Mouse (Mus musculus) ovary, postnatal 14 days (tissue): ENCODE measurements around the gene Qars.

Experiments used
- DNase-seq: peaks from one replicate; pipeline ENCODE4 v3.0.0; 2022; ENCODE audit warnings: low spot score

Gene Qars

DNA sequence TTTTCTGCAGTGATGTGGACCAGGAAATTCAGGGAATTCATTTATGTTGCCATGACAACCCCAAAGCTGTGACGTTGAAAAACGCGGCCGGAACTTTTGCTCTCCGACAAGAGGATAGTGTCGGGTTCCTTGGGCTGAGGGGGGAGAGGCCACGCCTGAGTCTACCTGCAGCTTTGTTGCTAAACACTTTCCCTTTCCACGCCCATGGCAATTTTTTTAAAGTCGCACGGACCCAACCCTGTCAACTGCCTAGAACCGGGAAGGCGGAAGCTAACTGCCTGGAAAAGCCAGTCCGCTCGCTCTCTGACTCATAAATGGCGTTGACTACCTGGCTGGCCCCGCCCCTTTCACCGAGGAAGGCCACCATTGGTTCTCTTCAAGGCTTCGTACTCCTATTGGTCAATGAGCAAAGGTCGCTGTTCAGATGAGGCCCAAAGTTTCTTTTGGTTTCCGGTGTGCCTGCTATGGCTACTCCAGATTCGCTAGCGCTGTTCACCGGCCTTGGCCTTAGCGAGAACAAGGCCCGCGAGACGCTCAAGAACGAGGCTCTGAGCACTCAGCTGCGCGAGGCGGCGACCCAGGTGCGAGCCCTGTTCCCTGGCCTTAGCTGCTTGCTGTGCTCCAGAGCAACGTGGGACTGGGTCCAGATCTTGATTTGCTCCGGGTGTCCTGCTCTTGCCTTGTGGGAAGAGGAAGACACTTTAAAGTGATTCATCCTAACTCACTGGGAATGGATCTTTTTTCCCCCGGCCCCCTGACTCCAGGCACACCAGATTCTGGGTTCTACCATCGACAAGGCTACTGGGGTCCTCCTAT lies at the start of gene Qars:
Gene Qars, plus strand, starts transcription at position 88 of the 816 bp plus-strand sequence.
- peak; percentile 89 for DNase-seq

DNA sequence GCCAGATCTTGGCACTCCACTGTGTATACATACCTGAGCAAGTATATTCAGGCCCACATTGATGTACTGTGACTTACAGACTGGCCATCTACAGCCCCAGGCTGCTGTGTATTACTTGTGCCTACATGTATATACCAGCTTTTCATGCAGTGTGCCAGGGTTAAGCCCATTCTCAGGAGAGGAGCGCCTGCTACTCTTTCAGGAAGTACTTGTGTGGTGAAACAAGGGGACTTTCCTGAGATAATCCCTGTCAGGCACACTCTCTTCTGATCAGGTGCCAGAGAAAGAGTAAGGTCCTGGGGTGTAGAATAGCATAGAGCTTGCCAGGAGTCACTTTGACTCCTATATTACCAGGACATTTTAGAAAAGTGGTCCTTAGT lies 47.6 kb upstream of the Qars start:
- DNase-seq, result no peak

DNA sequence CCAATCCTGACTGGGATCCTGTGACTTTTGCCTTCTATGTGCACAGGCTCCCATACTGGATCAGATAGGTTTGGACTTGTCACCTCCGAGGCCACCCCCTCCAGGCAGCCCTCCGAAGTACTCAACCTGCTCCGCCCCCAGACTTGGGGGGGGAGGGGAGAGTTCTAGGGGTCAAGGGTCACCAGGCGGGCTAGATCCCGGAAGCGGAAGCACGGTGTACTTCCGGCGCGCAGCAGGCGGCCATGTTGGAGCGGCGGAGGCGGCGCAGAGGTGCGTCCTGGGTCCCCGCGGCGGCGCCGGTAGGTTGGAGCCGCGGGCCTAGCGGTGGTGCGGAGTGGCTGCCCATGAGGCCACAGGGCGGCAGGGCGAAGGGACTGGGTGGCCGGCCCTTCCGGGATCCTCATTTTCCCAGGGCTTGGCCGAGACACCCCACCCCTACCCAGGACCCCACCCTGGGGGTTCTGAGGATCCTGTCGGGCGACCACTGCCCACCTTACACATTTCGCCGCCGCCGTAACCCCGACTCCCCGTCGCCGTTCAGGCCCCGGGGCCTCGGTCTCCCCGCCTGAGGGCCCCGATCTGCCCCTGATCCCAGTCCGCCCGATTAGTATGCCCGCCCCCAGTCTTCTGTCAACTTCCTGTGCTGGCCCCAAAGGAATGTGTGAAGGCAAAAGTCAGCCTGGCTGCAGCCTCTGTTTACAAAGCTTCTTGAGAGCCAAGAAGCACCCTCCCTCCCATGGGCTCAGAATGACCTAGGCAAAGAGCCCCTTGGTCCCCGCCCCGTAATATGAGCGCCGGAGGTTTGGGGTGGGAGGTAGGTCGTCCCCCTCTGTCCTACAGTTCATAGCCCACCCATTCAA lies 47.0 kb upstream of the Qars start, which contains the start of gene Ccdc71:
Gene Ccdc71, plus strand, starts transcription at position 209 of the 860 bp plus-strand sequence.
- DNase-seq, result peak; percentile 84

DNA sequence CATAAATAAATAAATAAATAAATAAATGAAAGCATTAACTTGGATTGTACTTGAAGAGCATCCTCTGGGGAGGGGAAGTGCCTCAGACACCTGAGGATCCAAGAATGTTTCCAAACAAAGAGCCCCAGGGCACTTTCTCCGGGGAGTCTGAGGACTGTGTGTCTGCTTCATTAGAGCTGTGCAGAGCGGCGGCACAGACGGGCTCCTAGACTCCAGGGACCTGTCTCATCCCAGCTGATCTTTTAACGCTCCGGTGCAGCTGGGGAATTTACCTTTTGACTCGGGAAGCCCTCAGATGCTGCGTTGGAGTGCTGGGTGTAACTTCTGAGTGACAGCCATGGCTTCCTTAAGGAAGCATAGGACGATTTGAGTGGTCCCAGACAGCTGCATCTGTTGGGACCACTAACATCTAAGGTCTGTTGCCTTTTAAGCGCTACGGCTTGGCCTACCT lies 46.3 kb upstream of the Qars start, which contains the start of gene Klhdc8b:
Gene Klhdc8b, minus strand, starts transcription at position 401 of the 451 bp plus-strand sequence.
- no peak for DNase-seq

DNA sequence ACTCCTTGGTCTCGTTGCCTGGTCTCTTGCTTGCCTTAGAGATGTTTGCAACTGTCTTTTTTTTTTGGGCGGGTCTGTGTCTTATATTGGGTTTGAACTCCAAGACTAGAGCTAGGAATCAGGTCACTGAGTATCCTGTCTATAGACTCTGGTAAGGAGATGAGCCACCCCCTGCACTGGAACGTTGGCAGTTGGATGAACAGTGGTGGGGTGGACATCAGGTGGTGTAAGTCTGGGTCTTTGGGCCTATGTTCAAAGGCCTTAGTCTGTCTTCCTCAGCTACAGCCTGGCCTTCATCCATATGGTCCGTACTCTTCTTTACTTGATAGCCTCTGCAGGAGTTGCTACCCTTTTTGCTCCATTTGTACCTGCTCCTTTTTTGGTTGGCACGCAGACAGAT lies 45.8 kb upstream of the Qars start:
- no peak for DNase-seq

DNA sequence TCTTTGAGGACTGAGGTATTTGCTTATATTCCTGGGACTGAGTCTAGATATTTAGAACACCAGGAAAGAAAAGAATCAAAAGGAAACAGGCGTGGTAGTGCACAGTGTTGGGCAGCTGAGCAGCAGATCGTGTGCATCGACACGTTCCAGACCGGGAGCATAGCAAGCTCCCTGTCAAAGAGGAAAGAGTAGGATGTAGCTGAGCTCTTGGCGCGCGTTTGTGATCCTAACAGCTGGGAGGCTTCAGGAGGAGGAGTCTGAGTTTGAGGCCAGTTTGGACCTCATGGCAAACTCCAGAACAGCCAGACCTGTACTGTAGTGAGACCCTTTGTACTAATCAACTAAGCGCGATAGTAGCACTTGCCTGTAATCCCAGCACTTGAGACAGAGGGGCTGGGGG lies 45.3 kb upstream of the Qars start:
- DNase-seq, result no peak

DNA sequence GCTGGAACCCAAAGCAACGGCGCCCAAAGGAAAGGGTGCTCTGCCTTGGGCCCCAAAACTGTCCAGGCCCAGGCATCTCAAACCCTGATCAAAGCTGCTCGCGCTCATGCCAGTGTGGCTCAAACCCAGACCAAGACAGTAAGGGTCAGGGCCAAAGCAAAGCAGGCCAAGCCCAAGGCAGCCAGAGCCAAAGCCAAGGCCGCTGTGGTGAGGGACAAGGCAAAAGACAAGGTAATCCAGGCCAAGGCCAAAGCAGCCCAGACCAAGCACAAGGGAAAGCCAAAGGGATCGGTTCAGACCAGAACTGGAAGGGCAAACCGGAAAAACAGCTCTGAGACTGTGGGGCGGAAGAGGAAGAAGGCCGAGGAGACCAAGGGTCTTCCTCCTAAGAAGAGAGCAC lies 43.8 kb upstream of the Qars start:
- no peak for DNase-seq

DNA sequence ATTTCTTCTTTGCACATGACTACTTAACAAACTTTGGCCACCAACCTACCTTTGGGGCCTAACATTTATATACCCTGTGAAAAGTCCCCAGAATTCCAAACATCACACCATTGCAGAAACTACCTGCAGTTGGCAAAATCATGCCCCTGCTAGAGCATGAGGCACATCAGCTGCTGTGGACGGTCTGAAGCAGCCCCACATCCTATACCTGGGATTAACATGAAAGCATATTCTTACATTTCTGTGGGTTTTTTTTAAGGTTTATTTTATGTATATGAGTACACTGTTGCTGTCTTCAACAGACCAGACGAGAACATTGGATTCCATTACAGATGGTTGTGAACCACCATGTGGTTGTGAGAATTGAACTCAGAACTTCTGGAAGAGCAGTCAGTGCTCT lies 41.3 kb upstream of the Qars start:
- no peak for DNase-seq

DNA sequence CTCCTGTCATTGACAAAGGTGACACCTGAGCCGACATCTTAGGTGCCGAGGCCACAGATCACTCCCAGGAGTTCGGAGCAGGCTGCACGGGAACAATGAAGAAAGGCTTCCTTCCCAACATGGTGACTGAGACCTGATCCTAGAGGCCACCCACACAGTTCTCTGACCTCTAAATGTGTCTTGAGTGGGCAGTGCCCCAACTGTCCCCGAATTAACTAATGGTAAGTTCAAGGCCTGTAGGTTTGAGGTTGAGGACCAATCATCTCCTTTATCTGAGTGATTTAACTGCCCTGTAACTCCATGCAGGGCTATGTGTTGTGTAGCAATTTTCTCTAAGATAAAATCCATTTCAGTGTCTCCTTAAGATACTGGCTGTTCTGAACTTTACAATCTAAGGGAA lies 38.1 kb upstream of the Qars start:
- no peak for DNase-seq

DNA sequence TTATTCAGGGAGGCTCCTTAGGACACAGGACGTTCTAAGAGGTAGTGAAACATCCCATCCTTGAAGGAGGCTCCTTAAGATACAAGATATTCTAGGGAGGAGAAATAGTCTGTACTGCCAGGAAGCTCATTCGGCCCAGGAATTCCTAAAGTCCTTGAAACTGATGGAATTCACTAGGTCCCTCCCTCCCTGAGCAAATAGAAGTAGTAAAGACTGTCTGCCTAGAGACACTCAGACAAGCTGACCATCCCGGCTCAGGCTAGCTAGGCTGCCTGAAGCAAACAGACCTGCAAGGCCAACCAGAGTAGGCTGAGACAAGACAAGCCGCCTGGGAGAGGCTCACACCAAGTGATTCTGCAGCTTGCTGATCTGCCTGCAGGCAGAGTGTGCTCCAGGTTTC lies 37.7 kb upstream of the Qars start:
- DNase-seq, result no peak

DNA sequence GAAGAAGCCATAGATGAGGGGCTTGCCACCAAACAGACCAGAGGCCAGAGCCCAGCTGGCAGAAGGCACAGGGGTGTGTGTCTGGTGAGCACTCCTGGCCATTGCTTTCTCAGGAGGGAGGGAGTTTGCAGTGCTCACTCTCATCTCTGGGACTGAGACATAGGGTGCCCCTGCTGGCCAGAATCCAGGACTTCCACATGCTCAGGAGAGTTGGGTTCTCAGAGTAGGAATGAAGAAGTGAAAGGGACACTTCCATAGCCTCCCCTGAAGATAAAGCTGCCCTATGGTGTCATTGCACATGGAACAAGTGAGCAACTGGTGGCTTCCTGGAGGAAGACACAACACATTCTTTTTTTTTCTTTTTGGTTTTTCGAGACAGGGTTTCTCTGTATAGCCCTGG lies 33.0 kb upstream of the Qars start:
- no peak for DNase-seq

DNA sequence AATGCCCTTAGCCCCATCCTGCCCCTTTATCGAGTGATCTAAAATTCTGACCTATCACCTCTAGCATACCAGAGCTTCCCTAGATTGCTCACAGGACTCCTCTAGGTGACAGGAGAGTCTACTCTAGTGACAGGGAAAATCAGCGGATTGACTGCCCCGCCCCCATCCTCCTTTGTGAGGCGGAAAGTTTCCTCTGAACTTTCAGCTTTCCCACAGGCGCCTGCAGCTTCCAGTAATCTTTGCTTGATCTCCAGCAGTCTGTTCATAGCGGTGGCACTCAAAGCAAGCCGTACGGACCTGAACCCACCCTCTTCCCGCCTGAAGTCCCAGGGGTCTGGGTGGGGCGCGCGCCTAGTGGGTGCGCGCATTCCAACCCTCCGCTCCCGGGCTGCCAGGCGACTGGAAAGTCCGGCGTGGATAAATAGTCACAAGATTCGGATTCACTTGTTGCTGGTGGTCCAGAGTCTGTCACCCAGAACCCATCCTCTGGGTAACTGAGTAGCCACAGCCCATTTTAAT lies 28.8 kb upstream of the Qars start:
- DNase-seq, result peak; percentile 67

DNA sequence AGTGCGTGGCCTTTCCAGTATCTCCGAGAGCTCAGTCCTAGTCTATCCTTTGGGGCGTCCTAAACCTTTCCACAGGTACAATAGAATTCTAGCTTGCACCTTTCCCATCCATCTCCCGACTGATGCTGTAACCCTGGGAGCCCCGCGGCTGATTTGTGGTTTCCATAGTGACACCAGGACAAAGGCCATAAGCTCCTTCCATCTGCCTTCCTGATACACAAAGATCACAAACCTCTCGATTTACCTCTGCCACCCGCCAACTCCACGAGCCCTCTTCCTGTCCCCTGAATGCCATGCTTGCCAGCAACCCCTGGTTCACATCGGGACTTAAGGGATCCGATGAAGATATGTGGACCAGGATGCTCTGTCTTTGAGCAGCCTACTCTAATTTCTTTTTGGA lies 28.3 kb upstream of the Qars start:
- no peak for DNase-seq

DNA sequence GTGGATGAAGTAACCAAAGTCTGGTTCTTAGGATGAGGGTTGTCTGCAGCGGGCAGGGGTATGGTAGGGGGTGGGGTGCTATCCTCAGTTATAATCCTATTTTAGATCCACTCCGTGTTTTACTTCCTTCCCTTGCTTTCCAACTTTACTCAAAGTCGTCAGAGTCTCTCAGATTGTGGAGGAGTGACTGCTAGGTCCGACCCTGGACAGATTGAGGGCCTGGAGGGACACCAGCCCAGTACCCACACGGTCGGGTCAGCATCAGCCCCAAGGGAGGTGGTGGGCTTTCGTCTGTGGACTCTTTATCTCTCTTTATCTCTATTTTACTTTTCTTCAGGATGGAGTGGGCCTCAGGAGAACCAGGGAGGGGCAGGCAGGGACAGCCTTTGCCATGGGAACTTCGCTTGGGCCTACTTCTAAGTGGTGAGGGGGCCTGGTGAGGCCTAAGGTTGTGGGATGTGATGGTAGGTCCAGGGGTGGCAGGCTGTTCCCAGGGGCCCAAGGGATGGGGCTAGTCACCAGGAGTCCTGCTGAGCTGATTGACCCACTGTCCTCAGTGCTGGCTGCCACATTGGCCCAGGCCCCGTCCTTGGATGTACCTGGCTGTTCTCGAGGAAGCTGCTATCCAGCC lies 27.7 kb upstream of the Qars start, which contains the start of gene Lamb2:
Gene Lamb2, plus strand, starts transcription at position 16 of the 631 bp plus-strand sequence.
- peak; percentile 34 for DNase-seq

DNA sequence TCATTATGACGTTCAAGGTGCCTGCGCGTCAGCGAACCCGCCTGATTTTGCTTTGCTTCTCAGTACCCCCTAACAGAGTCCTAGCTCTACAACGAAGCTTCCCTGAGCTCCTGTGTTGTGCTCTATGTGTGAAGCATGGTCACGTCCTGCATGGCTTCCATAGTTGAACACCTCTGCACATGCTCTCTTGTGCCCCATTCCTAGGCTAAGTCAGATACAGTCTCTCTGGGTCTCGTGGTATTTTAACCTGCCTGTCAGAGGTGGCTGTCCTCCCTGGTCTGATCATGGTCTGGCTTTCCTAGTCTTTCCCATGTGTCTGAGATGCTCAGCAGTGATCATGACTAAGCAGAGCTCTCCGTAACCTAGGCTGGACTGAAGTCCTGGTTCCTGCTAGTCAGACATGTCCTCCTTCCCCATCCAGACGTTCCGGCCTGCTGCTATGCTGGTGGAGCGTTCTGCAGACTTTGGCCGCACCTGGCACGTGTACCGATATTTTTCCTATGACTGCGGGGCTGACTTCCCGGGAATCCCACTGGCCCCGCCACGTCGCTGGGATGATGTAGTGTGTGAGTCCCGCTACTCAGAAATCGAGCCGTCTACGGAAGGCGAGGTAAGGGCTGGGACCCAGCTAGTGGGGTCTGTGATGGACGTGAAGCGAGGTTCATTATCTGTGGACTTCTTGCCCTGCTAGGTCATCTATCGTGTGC lies 26.5 kb upstream of the Qars start:
- no peak for DNase-seq

DNA sequence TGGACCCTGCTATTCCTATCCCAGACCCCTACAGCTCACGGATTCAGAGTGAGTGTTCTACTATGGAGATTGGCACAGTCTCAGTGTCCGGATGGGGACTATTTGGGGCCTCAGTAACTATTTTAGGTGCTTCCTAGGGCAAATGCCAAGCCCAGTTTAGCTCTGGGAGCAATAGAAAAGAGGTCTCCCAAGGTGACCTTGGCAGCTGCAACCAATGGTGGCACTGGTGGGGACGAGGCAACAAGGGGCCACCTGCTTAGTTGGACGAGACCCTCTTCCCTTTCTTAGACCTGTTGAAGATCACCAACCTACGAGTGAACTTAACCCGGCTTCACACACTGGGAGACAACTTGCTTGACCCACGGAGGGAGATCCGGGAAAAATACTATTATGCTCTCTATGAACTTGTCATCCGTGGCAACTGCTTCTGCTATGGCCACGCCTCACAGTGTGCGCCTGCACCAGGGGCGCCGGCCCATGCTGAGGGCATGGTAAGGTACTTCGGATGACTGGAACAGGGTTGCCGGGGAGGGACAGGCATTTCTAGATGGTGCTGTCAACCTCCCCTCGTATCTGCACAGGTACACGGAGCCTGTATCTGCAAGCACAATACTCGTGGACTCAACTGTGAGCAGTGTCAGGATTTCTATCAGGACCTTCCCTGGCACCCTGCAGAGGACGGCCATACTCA lies 25.8 kb upstream of the Qars start:
- DNase-seq, result no peak

DNA sequence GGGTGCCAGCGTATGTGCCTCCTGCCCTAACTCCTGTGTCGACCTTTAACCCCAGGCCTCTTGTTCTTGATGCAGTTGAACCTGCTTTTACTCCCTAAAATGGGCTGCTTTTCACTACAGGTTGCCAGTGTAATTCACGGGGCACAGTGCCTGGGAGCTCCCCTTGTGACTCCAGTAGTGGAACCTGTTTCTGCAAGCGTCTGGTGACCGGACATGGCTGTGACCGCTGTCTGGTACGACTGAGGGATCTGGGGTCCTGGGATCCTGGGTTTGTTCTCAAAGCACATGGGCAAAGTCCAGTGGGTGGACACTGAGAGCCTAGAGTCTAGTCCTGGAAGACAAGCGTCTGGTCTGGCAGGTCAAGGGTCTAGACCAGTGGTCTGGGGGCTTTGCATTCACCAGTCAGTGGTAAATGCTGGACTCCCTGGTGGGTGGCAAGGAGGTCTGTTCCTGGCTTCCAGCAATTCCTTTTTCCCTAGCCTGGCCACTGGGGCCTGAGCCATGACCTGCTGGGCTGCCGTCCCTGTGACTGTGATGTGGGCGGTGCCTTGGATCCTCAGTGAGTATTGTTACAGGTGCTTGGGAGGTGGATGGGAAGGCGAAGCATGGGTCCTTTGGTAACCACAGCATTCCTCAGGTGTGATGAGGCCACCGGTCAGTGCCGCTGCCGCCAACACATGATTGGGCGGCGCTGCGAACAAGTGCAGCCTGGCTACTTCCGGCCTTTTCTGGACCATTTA lies 24.3 kb upstream of the Qars start:
- DNase-seq, result no peak

DNA sequence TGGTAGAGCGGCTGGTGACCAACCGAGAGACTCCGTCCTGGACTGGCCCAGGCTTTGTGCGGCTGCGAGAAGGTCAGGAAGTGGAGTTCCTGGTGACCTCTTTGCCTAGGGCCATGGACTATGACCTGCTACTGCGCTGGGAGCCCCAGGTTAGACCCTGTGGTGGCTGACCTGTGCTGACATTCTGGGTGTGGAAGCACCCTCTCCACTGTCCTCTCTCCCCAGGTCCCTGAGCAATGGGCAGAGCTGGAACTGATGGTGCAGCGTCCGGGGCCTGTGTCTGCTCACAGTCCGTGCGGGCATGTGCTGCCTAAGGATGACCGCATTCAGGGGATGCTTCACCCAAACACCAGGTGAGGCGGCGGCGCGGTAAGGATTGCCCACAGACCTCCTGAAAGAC lies 23.5 kb upstream of the Qars start:
- no peak for DNase-seq

DNA sequence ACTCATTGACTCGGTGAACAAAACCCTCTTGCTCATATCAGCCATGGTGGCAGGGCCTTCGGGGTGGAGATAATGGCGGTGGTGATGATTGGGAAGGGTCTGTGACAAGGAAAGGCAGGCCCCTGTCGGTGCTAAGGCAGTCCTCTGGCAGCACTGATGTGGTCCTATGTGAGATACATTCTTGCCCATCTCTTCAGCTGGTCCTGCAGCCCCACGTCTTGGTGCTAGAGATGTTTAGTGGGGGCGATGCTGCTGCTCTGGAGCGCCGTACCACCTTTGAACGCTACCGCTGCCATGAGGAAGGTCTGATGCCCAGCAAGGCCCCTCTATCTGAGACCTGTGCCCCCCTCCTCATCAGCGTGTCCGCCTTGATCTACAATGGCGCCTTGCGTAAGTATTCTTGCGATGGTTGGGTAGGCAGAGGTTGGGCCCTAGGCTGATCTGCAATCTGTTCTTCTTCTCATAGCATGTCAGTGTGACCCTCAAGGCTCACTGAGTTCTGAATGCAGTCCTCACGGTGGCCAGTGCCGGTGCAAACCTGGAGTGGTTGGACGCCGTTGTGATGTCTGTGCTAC lies 22.1 kb upstream of the Qars start:
- DNase-seq, result no peak

DNA sequence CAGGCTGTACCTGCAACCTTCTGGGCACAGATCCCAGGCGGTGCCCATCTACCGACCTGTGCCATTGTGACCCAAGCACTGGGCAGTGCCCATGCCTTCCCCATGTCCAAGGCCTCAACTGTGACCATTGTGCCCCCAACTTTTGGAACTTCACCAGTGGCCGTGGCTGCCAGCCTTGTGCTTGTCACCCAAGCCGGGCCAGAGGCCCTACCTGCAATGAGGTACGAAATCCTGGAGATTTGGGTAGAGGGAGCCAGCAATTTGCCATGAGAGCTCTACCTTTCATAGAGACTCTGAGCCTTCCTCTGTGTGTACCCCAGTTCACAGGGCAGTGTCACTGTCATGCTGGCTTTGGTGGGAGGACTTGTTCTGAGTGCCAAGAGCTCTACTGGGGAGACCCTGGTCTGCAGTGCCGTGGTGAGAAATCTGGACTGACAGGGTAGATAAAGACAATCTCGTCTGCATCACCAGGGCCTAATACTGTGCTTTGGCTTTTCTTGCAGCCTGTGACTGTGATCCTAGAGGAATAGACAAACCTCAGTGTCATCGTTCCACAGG lies 20.5 kb upstream of the Qars start:
- DNase-seq, result no peak
